Mouse (Mus musculus): Measurements from ENCODE around the gene Gm10912.
"Not testable (repeated sequence)": the region's sequence is repeated elsewhere in the genome, so short reads cannot be mapped to it uniquely, and the experiment has no call there.

Gm10912 gene

GRCm38 (mm10) chr2:104068450-104068849 is 2.8 kb downstream of the Gm10912 start, which contains the start of gene Gm10799:
Gm10799 (minus strand) TSS chr2:104068550.
- DNase-seq (ENCODE audit: low spot score in 2 of 2) = not testable (repeated sequence)

DNA sequence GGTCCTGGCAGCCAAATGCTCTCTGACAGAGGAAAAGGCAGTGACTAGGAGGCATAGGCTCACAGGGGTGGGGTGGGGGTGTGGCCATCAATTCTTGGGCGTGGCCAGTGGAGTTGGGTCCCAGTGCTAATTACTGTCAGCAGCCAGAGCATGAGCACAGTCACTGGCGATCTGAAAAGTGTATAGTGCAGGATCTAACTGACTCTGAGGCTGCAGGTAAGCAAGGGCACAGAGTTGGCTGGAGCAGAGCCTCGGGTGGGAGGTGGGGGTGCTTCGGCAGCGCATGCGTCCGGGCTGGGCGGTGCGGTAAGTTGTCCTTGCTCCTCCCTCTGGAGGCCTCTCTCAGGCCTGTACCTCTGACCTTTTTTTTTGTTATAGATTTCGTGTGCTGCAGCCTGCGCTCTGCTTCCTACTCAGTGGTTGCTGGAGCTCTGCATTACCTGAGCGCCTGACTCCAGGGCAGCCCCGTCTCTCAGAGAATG is 4.1 kb downstream of the Gm10912 start, which contains the start of gene Cd59b:
Gene Cd59b (plus strand): TSS at position 146 of the 482 bp plus-strand sequence.
- peak in 1 of 2 experiments; percentile 29 for DNase-seq (ENCODE audit: low spot score in 2 of 2)

DNA sequence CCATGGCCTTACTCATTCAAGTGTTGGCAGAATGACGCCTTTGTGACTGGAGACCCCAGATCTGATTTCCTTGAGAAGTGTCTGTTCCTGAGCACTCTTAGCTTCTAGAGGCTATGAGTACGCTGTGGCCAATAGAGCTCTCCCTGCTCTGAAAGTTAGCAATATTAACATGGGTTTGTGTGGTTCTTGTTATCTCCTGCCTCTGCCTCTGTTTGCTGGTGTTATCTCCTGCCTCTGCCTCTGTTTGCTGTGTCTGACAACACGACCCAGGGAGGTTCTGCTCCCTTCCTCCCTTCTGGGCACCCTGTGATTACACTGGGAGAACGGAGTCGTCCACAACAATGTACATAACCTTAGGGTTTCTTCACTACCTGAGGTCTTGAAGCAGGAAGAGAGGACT is 12.7 kb downstream of the Gm10912 start:
- not testable (repeated sequence) for DNase-seq (ENCODE audit: low spot score in 2 of 2)

DNA sequence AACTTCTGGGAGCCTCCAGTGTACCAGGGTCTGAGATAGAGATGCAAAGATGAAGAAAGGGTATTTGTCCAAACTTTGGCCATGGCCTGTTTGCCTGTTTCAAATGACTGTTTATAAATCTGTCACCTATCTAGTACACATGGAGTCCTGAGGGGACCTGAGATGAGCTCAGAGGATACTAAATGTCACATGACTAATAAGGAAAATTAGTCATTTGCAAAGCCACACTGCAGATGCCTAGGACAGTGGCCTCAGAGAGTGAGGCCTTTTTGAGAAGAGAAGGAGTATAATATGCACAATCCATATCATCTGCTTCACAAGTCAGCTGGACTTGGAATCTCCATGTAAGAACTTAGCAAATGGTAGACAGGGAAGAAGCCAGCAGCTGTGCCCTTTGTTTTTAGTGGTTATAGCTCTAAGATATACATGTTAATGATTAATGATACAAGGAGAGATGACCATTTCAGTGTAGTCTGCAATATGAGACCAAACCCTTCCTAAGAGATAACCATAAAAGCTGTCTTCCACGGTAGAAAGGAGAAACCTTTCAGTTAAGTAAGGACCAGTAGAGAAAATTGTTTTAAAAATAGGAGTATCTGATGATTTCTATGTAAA is 15.9 kb downstream of the Gm10912 start:
- DNase-seq (ENCODE audit: low spot score in 2 of 2) = not testable (repeated sequence)

- no peak for DNase-seq (ENCODE audit: low spot score in 2 of 2)
These were observed 16.8 kb downstream of the Gm10912 start for GRCm38 (mm10) chr2:104082474-104082873.

DNA sequence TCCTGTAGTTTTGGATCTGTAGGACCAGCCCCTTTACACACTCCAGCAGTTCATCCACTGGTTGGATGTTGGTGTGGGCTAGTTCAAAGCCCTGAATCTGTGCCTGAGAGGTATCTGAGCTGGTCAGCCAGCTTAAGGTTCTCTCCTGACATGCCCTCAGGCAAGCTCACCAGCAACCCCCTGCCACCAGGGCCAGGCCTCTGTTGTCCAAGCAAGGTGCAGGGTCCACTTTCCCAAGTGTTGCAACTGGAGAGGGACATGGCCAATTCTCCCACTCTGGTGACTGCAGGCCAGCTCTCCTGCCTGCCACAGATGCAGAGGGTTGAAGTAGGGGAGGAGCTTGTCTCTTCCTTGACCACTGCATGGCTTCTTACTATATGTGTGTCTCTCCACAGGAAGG is 18.4 kb downstream of the Gm10912 start:
- DNase-seq (ENCODE audit: low spot score in 2 of 2) = not testable (repeated sequence)

DNA sequence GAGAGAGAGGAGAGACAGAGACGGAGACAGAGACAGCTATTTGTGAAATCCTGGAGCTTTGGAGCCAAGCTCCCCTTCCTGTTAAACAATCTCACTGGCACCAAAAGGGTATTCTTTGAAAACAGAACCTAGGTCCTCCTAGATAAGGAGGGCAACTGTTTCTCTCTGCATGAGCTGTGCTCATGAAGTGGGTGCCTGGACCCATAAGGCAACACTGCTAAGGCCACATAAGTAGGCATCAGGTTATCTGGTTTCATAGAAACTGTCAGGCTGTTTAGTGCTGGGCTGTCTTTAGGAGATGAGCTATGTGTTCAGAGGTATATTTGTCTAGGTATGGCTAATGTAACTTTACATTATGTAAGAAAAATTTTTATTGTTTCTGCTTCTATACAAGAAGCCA is 21.9 kb downstream of the Gm10912 start:
- DNase-seq (ENCODE audit: low spot score in 2 of 2) = not testable (repeated sequence)

DNA sequence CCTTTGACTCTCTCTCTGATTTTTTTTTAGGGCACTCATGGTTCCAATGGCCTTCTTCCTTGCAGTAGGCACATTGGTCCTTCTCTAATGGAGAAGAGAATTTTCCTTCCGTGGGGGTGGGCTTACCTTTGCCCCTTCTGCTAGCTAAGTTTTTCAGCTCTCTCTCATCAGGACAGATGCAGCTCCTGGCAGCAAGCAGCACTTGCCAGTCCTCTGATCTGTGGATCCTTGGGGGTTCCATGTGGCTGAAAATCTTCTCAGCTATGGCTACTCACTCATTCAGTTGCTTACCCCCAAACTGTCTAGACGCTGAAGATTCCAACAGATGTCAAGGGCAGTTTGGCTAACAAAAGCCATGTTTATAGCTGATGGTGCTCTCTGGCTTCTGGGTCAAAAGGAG is 27.7 kb downstream of the Gm10912 start:
- DNase-seq (ENCODE audit: low spot score in 2 of 2) = no peak

DNA sequence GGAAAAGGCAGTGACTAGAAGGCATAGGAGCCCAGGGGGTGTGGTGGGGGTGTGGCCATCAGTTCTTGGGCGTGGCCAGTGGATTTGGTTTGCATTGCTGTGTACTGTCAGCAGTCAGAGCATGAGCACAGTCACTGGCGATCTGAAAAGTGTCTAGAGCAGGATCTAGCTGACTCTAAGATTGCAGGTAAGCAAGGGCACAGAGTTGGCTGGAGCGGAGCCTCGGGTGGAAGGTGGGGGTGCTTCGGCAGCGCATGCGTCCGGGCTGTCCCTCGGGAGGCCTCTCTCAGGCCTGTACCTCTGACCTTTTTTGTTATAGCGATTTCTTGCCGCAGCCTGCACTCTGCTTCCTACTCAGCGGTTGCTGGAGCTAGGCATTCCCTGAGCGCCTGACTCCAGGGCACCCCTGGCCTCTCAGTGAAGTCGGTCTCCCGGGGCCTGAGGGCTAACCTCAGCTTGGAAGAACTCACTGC is 30.2 kb downstream of the Gm10912 start, which contains the start of gene Cd59a:
Gene Cd59a (plus strand): TSS at position 61 of the 473 bp plus-strand sequence.
- DNase-seq (ENCODE audit: low spot score in 2 of 2) = peak; percentile 64 to 66

DNA sequence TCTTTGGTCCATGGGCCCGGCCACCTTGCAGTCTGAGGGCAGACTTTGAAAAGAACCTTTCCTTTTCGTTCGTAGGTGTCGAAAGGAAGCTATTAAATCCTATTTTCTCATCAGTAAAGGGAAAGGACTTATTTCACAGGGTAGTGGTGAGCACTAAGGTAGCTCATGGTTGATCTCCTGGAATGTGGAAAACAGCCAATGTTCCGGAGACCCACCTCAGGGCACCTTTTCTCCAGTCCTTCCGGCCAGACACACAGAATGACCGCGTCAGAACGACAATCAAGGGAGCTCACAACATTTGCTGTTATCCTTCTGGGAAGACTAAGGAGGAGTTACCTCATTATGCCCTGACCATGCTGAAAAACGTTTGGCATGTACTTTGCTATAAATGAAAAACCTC is 30.6 kb downstream of the Gm10912 start:
- no peak for DNase-seq (ENCODE audit: low spot score in 2 of 2)

DNA sequence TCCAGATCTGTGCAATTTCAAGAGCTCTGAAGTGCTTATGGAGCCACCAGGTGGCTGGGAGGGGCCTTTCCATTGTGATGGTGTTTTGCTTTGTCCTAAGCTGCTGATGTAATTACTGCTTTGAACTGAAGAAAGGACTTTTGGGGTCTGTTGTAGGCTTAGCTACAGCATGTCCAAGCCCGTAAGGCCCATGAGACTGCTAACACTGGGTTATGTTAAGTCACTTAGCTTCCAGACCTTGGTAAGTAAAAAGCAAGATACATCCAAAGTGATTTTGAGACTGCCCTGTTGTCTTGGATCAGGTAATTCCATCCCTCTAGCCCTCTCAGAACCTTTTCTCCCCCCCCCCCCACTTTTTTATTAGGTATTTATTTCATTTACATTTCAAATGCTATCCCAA is 31.2 kb downstream of the Gm10912 start:
- DNase-seq (ENCODE audit: low spot score in 2 of 2) = not testable (repeated sequence)

DNA sequence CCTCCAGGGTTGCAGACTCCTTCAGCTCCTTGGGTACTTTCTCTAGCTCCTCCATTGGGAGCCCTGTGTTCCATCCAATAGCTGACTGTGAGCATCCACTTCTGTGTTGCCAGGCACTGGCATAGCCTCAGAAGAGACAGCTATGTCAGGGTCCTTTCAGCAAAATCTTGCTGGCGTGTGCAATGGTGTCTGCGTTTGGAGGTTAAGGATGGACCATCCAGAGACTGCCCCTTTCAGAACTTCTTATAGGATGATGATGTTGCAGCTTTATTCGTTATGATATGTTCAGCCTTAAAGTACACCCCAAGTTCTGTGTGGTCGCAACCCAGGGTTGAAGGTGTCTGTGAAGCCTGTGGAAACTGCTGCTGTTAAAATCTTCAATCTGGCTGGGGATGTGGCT is 31.8 kb downstream of the Gm10912 start:
- not testable (repeated sequence) for DNase-seq (ENCODE audit: low spot score in 2 of 2)

DNA sequence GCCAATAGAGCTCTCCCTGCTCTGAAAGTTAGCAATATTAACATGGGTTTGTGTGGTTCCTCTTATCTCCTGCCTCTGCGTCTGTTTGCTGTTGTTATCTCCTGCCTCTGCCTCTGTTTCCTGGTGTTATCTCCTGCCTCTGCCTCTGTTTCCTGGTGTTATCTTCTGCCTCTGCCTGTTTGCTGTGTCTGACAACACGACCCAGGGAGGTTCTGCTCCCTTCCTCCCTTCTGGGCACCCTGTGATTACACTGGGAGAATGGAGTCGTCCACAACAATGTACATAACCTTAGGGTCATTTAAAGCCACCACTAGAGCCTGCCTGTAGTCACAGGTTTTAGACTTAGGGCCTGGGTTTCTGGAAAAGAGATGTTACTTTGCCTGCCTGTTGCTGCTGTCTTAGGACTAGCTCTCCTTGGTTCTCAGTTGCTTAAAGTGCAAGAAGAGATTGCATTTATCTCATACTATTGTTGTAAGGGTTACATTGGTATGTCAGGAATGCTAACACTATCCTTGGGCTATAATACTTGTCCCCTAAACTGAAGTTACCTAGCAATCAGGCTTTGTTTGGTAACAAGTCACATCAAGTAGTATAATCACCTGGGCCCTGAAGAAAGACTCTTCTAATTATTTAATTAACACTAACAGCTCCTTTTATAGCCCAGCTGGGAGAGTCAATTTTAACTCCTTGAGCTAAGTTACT is 33.1 kb downstream of the Gm10912 start:
- DNase-seq (ENCODE audit: low spot score in 2 of 2) = no peak

DNA sequence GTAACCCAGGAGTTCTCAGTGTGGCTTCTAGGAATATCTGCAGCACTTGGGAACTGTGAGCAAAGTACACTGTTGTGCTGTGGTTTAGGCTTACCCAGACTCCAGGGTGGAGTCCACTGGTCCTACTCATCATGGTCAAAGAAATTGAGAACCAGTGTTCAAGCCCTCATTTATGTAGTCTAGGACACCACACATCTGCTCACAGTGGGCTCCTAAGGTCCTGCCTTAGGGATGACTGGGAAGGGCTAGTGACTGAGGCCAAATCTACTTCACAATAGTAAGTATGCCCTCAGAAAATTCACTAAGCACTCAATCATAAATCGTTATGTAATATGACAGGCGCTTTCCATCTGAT is 33.6 kb downstream of the Gm10912 start:
- no peak for DNase-seq (ENCODE audit: low spot score in 2 of 2)

GRCm38 (mm10) chr2:104099946-104100345 is 34.3 kb downstream of the Gm10912 start:
- DNase-seq (ENCODE audit: low spot score in 2 of 2) = no peak

DNA sequence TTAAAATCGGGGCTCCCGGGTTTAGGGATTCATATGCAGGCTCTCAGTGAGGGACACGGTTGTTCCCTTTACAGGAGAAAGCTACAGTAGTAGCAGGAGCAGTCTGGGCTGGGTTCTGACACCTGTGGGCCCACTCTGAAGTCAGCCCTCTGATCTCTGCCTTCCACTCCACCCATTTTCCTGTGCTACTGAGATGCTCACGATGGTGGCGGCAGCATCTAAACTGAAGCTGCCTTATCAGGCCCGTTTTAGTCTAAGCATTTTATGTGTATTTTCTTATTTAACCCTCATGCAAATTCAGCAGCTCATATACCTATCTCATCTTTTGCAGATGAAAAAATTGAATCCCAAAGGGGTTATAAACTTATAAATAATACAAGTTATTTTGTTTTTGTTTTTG is 39.2 kb downstream of the Gm10912 start:
- no peak for DNase-seq (ENCODE audit: low spot score in 2 of 2)

- DNase-seq (ENCODE audit: low spot score in 2 of 2) = not testable (repeated sequence)
These were observed 43.4 kb downstream of the Gm10912 start for GRCm38 (mm10) chr2:104109021-104109420.

- DNase-seq (ENCODE audit: low spot score in 2 of 2) = no peak
These were observed 43.9 kb downstream of the Gm10912 start for GRCm38 (mm10) chr2:104109528-104109927.

DNA sequence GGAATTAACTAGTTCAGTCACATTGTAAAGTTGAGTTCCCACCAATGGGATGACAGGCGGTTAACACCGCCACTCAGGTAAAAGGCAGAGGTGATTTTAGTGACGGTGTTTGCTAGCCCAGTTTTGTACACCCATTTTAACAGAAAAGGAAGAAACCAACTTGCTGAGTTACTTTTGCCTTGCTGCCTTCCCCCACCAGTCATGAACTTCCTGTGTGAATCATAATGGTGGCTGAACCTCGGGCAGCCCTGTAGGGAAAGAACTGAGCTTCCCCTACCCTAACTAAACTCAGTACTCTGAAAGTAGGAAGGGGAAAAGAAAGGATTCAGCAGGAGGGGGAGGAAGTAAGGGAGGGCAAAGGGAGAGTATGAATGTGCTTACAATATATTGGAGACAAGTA is 44.4 kb downstream of the Gm10912 start:
- DNase-seq (ENCODE audit: low spot score in 2 of 2) = no peak

GRCm38 (mm10) chr2:104111170-104111797 is 45.7 kb downstream of the Gm10912 start:
- not testable (repeated sequence) for DNase-seq (ENCODE audit: low spot score in 2 of 2)

GRCm38 (mm10) chr2:104113563-104113962 is 47.9 kb downstream of the Gm10912 start:
- DNase-seq (ENCODE audit: low spot score in 2 of 2) = not testable (repeated sequence)

- DNase-seq (ENCODE audit: low spot score in 2 of 2) = no peak
These were observed 49.3 kb downstream of the Gm10912 start for GRCm38 (mm10) chr2:104114898-104115297.

Data from right cerebral cortex, postnatal 10 days (tissue).